Mouse (Mus musculus): ENCODE results near the gene Mrps7.

- TF ChIP-seq CTCF (IDR thresholded peaks at IDR 0.05; ENCODE audit: insufficient read depth, low read depth, low read length) = no peak
- no peak for TF ChIP-seq POLR2A (IDR thresholded peaks at IDR 0.05; ENCODE audit: insufficient read depth, low read depth, low read length)
Observed at GRCm38 (mm10) chr11:115600743-115601142, 3.0 kb upstream of the Mrps7 start.

Data from olfactory bulb, adult 2 months (tissue).